Mouse (Mus musculus) G1E-ER4 (cell line): Measurements from ENCODE around the gene Cd2ap. TPM values are rescaled to one million over a fixed set of nuclear protein-coding genes. Genes with fewer than 3 reads are reported as not detected.

Experiments used
- GATA1 ChIP-seq: IDR thresholded peaks from one replicate; pipeline ENCODE4 v1.8.0; 2012; ENCODE audit warnings: low read length, inconsistent platforms
- polyA plus RNA-seq: library from polyadenylated mRNA; stranded (reverse); fragments of >175 nt; gene quantifications from 2 replicates; pipeline ENCODE4 v1.2.3, GENCODE M21; 2012

Gene Cd2ap
- polyA plus RNA-seq, 1 experiment: 10.6 TPM

GRCm38 (mm10) chr17:42876904-42877425 lies 500 bp upstream of the Cd2ap start:
- TF ChIP-seq GATA1: no peak

GRCm38 (mm10) chr17:42875571-42876000 lies 879 bp downstream of the Cd2ap start:
- no peak for TF ChIP-seq GATA1

- no peak for TF ChIP-seq GATA1
These were observed 1.4 kb downstream of the Cd2ap start for GRCm38 (mm10) chr17:42875015-42875414.

- TF ChIP-seq GATA1: no peak
These were observed 6.0 kb downstream of the Cd2ap start for GRCm38 (mm10) chr17:42870465-42870864.

GRCm38 (mm10) chr17:42863186-42863585 lies 13.3 kb downstream of the Cd2ap start:
- no peak for TF ChIP-seq GATA1

- TF ChIP-seq GATA1: no peak
These were observed 16.1 kb downstream of the Cd2ap start for GRCm38 (mm10) chr17:42860370-42860769.

- TF ChIP-seq GATA1: no peak
These were observed 19.0 kb downstream of the Cd2ap start for GRCm38 (mm10) chr17:42857506-42857905.

- no peak for TF ChIP-seq GATA1
These were observed 29.4 kb downstream of the Cd2ap start for GRCm38 (mm10) chr17:42847108-42847507.

GRCm38 (mm10) chr17:42837193-42837592 lies 39.3 kb downstream of the Cd2ap start:
- TF ChIP-seq GATA1: no peak

GRCm38 (mm10) chr17:42822787-42823186 lies 53.7 kb downstream of the Cd2ap start:
- no peak for TF ChIP-seq GATA1

- no peak for TF ChIP-seq GATA1
These were observed 61.1 kb downstream of the Cd2ap start for GRCm38 (mm10) chr17:42815374-42815773.

- TF ChIP-seq GATA1: no peak
These were observed 84.0 kb downstream of the Cd2ap start for GRCm38 (mm10) chr17:42792412-42792975.

- TF ChIP-seq GATA1: no peak
These were observed 85.7 kb downstream of the Cd2ap start for GRCm38 (mm10) chr17:42790787-42791186.

- TF ChIP-seq GATA1: no peak
These were observed 86.7 kb downstream of the Cd2ap start for GRCm38 (mm10) chr17:42789723-42790122.

GRCm38 (mm10) chr17:42788686-42789453 lies 87.6 kb downstream of the Cd2ap start:
- TF ChIP-seq GATA1: no peak

- TF ChIP-seq GATA1: no peak
These were observed 94.2 kb downstream of the Cd2ap start for GRCm38 (mm10) chr17:42782156-42782757.
